Mouse (Mus musculus): Measurements from ENCODE around the gene Agbl3. TPM values are rescaled to one million over a fixed set of nuclear protein-coding genes. Genes with fewer than 3 reads are reported as not detected.

Agbl3 gene
- polyA plus RNA-seq, 1 experiment = 4.7 TPM

- H3K4me3 ChIP-seq (ENCODE audit: control insufficient read depth, insufficient read depth, low read length) = no peak overlapping the region
- TF ChIP-seq CTCF (IDR thresholded peaks at IDR 0.05; ENCODE audit: borderline replicate concordance, control insufficient read depth, extremely low read depth, insufficient read depth, low read length, poor library complexity) (no peak), POLR2A (IDR thresholded peaks at IDR 0.05; ENCODE audit: control insufficient read depth, extremely low read depth, insufficient read depth, low read length, poor library complexity) (no peak)
- no peak for DNase-seq
- no peak overlapping the region for H3K27ac ChIP-seq (ENCODE audit: control insufficient read depth, insufficient read depth, low read length)
- H3K27me3 ChIP-seq (ENCODE audit: control insufficient read depth, insufficient read depth, low read length) = no peaks in the 10 kb centered on the region
- no peaks in the 10 kb centered on the region for H3K36me3 ChIP-seq (ENCODE audit: control insufficient read depth, insufficient read depth, low read length)
- no peaks in the 10 kb centered on the region for H3K4me1 ChIP-seq (replicated peaks; ENCODE audit: control insufficient read depth, insufficient read depth, low read length)
These were observed 44.2 kb downstream of the Agbl3 start for GRCm38 (mm10) chr6:34824406-34824805.

GRCm38 (mm10) chr6:34832352-34832751 lies 52.1 kb downstream of the Agbl3 start:
- DNase-seq = no peak
- 97% methylated on average over 5 of the region's 5 CpGs for WGBS
- Histone ChIP-seq H3K36me3 (ENCODE audit: control insufficient read depth, insufficient read depth, low read length) (no peaks in the 10 kb centered on the region), H3K4me3 (ENCODE audit: control insufficient read depth, insufficient read depth, low read length) (no peak overlapping the region), H3K27ac (ENCODE audit: control insufficient read depth, insufficient read depth, low read length) (no peak overlapping the region), H3K27me3 (ENCODE audit: control insufficient read depth, insufficient read depth, low read length) (no peaks in the 10 kb centered on the region), H3K4me1 (replicated peaks; ENCODE audit: control insufficient read depth, insufficient read depth, low read length) (no peaks in the 10 kb centered on the region)
- no peak for TF ChIP-seq CTCF (IDR thresholded peaks at IDR 0.05; ENCODE audit: borderline replicate concordance, control insufficient read depth, extremely low read depth, insufficient read depth, low read length, poor library complexity)
- TF ChIP-seq POLR2A (IDR thresholded peaks at IDR 0.05; ENCODE audit: control insufficient read depth, extremely low read depth, insufficient read depth, low read length, poor library complexity) = no peak

- TF ChIP-seq CTCF (IDR thresholded peaks at IDR 0.05; ENCODE audit: borderline replicate concordance, control insufficient read depth, extremely low read depth, insufficient read depth, low read length, poor library complexity) (no peak), POLR2A (IDR thresholded peaks at IDR 0.05; ENCODE audit: control insufficient read depth, extremely low read depth, insufficient read depth, low read length, poor library complexity) (no peak)
- peaks cover 23% of the 10 kb centered on the region for H3K4me1 ChIP-seq (replicated peaks; ENCODE audit: control insufficient read depth, insufficient read depth, low read length)
- H3K4me3 ChIP-seq (ENCODE audit: control insufficient read depth, insufficient read depth, low read length) = 0 out of 2 replicates have a peak overlapping the region, but pooled peaks have one; percentile 11
- WGBS = 60% methylated on average over 11 of the region's 11 CpGs
- H3K36me3 ChIP-seq (ENCODE audit: control insufficient read depth, insufficient read depth, low read length) = no peaks in the 10 kb centered on the region
- peak; percentile 37 for DNase-seq
- no peaks in the 10 kb centered on the region for H3K27me3 ChIP-seq (ENCODE audit: control insufficient read depth, insufficient read depth, low read length)
- peak overlapping the region; percentile 85 for H3K27ac ChIP-seq (ENCODE audit: control insufficient read depth, insufficient read depth, low read length)
These were observed 81.4 kb downstream of the Agbl3 start for GRCm38 (mm10) chr6:34861546-34862053.

- no peak for TF ChIP-seq POLR2A (IDR thresholded peaks at IDR 0.05; ENCODE audit: control insufficient read depth, extremely low read depth, insufficient read depth, low read length, poor library complexity)
- no peak for TF ChIP-seq CTCF (IDR thresholded peaks at IDR 0.05; ENCODE audit: borderline replicate concordance, control insufficient read depth, extremely low read depth, insufficient read depth, low read length, poor library complexity)
- Histone ChIP-seq H3K4me3 (ENCODE audit: control insufficient read depth, insufficient read depth, low read length) (peak overlapping the region; percentile 48), H3K27me3 (ENCODE audit: control insufficient read depth, insufficient read depth, low read length) (no peaks in the 10 kb centered on the region), H3K27ac (ENCODE audit: control insufficient read depth, insufficient read depth, low read length) (peak overlapping the region; percentile 85), H3K36me3 (ENCODE audit: control insufficient read depth, insufficient read depth, low read length) (no peaks in the 10 kb centered on the region), H3K4me1 (replicated peaks; ENCODE audit: control insufficient read depth, insufficient read depth, low read length) (peaks cover 30% of the 10 kb centered on the region)
- peak; percentile 54 for DNase-seq
- 3% methylated on average over 6 of the region's 6 CpGs for WGBS
These were observed 82.1 kb downstream of the Agbl3 start for GRCm38 (mm10) chr6:34862381-34862780.

- Histone ChIP-seq H3K36me3 (ENCODE audit: control insufficient read depth, insufficient read depth, low read length) (no peaks in the 10 kb centered on the region), H3K27ac (ENCODE audit: control insufficient read depth, insufficient read depth, low read length) (peak within 1 kb of the TSS; percentile 85), H3K4me1 (replicated peaks; ENCODE audit: control insufficient read depth, insufficient read depth, low read length) (peaks cover 30% of the 10 kb centered on the region), H3K27me3 (ENCODE audit: control insufficient read depth, insufficient read depth, low read length) (no peaks in the 10 kb centered on the region), H3K4me3 (ENCODE audit: control insufficient read depth, insufficient read depth, low read length) (peak within 1 kb of the TSS; percentile 48)
- peak; percentile 58 for DNase-seq
- TF ChIP-seq POLR2A (IDR thresholded peaks at IDR 0.05; ENCODE audit: control insufficient read depth, extremely low read depth, insufficient read depth, low read length, poor library complexity) (peak; percentile 77; the same call in 1 of the 2 replicates), CTCF (IDR thresholded peaks at IDR 0.05; ENCODE audit: borderline replicate concordance, control insufficient read depth, extremely low read depth, insufficient read depth, low read length, poor library complexity) (no peak)
- 0% methylated on average over 11 of the region's 11 CpGs for WGBS
These were observed 82.7 kb downstream of the Agbl3 start, which contains the start of gene Tmem140 for GRCm38 (mm10) chr6:34862791-34863403. TSS of gene Tmem140 (plus strand) at chr6:34863146.

GRCm38 (mm10) chr6:34863786-34864514 lies 83.7 kb downstream of the Agbl3 start:
- 40% methylated on average over 9 of the region's 9 CpGs for WGBS
- H3K4me3 ChIP-seq (ENCODE audit: control insufficient read depth, insufficient read depth, low read length) = no peak overlapping the region
- TF ChIP-seq POLR2A (IDR thresholded peaks at IDR 0.05; ENCODE audit: control insufficient read depth, extremely low read depth, insufficient read depth, low read length, poor library complexity) = no peak
- no peak for TF ChIP-seq CTCF (IDR thresholded peaks at IDR 0.05; ENCODE audit: borderline replicate concordance, control insufficient read depth, extremely low read depth, insufficient read depth, low read length, poor library complexity)
- no peaks in the 10 kb centered on the region for H3K36me3 ChIP-seq (ENCODE audit: control insufficient read depth, insufficient read depth, low read length)
- no peak for DNase-seq
- H3K4me1 ChIP-seq (replicated peaks; ENCODE audit: control insufficient read depth, insufficient read depth, low read length) = peaks cover 36% of the 10 kb centered on the region
- H3K27me3 ChIP-seq (ENCODE audit: control insufficient read depth, insufficient read depth, low read length) = no peaks in the 10 kb centered on the region
- peak overlapping the region; percentile 34; the same call in 1 of the 2 replicates for H3K27ac ChIP-seq (ENCODE audit: control insufficient read depth, insufficient read depth, low read length)

All from thymus, adult 2 months (tissue).